Mouse (Mus musculus) olfactory bulb, adult 2 months (tissue): Measurements from ENCODE around the gene Aldh3b2.

Source experiments
- CTCF ChIP-seq: fragments of 200-500 bp; IDR thresholded peaks from 2 replicates; pipeline ENCODE4 v1.5.1; 2012; ENCODE audit warnings: low read depth, mild to moderate bottlenecking, low read length, moderate library complexity; ENCODE audit not compliant: insufficient read depth
- POLR2A ChIP-seq: fragments of 200-500 bp; IDR thresholded peaks from 2 replicates; pipeline ENCODE4 v1.6.1; 2012; ENCODE audit warnings: mild to moderate bottlenecking, low read depth, low read length, moderate library complexity; ENCODE audit not compliant: insufficient read depth

DNA sequence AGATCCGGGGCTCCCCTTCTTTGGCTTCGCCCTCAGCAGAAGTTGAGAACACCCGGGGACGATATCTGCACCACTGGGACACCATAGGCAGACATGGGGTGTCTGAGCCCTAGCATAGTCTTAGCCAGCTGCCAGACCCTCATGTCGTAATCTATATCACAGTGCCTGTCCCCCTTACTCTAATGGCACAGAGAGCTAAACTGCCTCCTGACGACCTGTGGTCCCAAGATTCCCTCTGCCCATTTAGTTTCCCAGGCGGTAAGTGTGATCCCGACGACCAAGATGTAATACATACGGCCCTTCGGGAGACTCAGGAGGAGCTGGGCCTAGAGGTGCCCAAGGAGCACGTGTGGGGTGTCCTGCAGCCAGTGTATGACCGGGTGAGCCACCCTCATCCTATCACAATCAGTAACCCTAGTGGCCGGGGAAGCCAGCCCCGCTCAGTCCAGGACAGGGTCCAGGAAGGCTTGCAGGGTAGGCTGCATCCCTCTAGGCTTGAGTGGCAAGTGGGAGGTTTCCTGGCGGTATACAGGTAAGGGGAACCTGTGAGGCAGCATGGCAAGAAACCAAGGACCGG lies 28.9 kb downstream of the Aldh3b2 start:
- TF ChIP-seq CTCF = no peak
- TF ChIP-seq POLR2A = no peak
